Mouse (Mus musculus) layer of hippocampus, adult 11-12 months (tissue): ENCODE results near the gene Stox2.

Experiments used
- DNase-seq: peaks from one replicate; pipeline ENCODE4 v3.0.0; 2022; ENCODE audit warnings: low spot score

The Stox2 gene

DNA sequence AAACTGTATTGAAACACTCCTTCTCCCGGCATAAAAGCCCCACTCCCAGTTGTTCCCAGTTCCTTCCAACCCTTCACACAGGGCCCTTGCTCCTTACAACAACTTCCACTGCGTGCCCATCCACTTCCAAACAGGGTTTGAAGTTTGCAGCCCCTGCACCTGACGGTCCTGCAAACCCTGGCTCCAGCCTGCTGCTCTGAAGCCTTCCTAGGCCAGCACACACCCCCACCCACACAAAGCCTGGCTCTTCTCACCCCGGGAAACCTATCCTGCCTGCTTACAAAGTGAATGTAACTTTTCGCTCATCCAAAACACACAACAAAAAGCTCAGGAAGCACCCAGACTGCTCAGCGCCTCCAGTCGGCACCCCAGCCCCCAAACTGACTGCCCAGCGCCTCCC lies 37.1 kb downstream of the Stox2 start:
- DNase-seq: no peak

DNA sequence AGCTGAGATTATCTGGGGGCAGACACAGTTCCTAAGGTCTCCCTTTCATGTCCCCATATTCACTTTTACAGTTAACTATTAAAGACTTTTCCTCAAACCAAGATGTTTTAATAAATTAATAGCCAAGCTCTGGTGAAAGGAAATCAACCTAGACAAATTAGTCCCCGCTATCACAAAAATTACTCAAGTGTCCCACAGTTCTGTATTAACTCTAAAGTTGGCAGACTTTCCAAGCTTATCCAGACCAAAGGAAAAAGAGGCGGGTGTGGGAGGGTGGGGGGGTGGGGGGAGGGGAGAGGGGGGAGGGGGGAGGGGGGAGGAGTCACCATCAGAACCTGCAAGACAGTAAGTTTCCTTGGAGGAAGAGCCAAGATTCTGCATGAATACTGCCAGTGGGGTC lies 41.3 kb downstream of the Stox2 start:
- no peak for DNase-seq

DNA sequence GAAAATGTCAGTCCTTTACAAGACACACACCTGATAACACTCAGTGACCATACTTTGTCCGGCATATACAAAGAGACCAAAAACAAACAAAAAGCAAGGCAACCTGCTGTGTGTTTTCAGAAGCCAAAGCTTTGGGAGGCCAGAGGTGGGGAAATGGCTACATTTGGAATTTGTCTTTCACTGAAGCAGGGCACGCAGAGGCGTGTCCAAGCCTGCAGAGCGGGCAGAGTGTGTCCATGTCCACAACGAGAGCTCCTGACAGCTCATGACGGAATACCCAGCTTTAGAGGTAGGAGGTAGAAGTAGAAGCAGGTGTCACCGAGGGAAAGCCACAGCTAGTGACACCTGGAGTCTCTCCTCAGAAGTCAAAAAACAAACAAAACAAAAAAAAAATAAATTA lies 53.2 kb downstream of the Stox2 start:
- no peak for DNase-seq

DNA sequence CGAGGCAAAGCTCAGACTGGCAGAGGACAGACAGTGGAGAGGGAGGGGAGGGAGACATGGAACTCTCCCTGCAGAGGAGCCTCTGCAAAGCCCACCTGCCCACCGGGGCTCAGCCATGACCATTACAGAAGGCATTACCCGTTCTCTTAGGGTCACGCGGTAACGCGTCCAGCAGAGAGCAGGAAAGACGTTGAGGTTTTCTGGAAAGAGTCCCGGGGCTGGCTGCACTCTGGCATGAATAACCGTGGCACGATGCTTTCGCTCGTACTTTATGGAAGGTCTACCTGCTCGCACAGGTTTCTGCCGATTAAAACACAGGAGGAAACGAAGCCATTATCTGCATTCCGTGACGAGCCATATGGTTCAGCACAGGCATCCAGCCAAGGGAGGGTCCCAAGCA lies 53.9 kb downstream of the Stox2 start:
- no peak for DNase-seq

DNA sequence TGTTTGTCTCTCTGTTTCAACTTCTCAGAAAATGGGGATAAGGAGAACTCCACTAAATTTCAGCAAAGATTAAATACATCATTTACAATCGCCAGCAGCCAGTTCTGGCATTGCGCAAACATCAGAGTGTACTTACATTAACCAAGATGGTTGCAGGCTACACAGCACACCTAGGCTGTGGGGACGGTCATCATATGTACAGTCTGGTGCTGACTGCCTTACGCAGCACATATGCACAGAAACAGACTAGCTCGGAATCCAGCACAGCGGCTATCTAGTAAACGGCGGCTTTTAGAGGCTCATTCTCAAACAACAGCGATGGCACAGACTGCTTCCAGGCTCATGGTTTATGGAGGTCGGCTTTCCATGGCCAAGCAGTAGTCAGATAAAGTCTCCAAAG lies 54.3 kb downstream of the Stox2 start:
- DNase-seq: no peak

DNA sequence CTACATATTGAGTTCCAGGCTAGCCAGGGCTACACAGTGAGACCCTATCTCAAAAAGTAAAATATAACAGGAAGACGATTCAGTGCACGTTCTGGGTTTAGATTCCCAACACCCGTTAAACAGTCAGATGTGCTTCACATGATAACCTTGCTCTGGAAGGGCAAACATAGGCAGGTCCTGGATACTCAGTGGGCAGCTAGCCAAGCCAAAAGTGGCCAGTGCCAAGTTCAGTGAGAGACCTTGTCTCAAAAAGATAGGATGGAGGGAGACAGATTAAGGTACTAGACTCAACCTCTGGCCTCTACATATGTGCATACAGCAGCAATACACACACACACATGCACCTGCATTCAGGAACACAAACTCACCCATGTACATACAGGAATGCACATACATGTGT lies 56.7 kb downstream of the Stox2 start:
- DNase-seq: no peak

DNA sequence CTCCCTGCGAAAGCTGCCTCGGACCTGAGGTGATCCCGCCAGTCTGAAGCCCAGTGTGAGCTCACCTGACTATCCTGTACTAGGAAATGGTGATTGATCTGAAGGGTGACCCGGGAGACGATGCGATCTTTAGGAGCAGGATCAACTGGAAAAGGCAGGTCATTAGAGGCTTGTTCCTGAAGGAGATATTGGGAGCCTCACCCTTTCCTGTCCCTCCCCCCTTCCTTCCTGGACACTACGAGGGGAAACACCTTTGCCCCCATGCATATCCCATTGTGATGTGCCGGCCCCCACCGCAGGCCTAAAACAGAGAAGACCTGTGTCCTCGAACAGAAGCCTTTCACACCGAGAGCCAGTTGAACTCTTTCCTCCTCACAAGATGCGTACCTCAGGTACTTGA lies 58.0 kb downstream of the Stox2 start:
- DNase-seq: no peak

DNA sequence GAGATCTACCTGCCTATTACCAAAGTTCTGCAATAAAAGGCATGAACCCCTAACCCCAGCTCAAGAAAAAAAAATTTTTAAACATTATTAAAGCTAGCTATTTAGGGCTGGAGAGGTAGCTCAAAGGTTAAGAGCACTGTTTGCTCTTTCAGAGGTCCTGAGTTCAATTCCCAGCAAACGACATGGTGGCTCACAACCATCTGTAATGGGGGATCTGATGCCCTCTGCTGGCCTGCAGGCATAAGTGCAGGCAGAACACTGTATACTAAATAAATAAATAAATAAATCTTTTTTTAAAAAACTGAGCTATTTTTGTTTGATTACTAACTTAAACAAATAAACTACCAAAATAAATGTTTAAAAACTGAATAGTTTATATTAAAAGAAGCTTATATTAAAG lies 60.4 kb downstream of the Stox2 start:
- DNase-seq: no peak

DNA sequence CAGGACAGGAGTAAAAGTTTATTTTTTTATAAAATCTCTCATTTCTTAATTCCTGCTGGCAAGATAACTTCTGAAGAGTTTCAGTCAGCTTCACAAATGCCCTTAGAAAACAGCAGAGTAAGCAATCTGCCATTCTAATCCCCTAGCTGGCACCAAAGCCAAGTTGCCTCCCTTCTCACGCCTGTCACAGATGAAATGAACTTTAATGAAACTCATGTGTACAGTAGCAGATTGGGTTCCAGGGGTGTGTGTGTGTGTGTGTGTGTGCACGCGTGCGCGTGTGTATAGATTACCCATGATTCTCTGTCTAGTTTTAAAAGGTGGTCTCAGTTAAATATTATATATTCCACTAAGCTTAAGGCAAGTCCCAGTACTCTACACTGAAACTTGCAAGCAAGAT lies 62.0 kb downstream of the Stox2 start:
- no peak for DNase-seq

DNA sequence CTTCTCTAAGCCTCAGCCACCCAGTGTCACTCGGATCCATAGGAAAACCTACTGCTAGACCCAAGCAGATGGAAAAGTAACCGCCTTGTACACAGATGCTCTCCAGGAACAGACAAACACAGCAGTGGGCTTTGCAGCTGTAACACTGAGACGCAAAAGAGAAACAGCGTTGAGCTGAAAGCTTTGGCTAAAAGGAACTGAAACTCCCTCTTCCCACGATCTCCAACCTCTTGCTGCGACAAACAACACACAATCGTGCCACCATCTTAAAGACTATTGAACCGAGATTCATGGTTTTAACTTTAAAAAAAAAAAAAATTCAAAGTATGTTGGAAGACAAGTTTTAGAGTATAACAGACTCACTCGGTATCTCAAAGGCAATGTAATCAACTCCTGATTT lies 62.5 kb downstream of the Stox2 start:
- DNase-seq: no peak

DNA sequence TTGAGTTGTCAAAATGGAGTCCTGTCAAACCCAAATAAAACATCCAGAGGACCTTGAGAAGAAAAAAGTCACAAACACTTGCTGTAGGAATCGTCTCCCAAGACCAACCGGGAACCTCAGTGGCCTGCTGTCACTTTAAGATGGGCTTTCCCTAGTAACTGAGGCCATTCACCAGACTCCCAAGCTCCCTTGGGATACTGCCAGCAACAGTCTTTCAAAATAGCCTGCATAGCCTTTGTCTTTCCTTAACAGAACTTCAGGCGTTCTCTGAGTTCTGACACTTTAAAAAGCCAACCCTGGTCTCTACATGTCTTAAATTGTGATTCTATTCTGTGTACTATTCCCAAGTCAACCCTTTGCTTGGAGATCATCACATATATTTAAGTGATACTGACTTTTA lies 64.9 kb downstream of the Stox2 start:
- DNase-seq: peak; percentile 25

DNA sequence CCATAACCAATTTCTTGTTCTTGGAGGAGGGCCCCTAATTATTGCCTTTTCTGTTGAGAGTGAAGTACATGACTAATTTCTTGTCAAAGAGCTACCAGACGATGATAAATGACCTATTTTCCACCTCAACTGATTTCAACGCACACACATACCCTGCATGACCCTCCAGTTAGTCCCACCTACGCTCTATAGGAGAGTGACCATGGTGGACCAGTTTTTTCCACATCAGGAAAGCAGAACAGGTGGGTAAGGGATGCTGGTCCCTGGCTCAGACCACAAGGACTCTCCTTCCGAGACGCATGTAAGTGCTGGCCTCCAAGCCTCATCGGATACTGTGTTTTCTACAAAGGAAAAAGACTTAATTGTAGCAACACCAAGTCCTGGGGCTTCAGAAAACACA lies 65.4 kb downstream of the Stox2 start:
- no peak for DNase-seq

DNA sequence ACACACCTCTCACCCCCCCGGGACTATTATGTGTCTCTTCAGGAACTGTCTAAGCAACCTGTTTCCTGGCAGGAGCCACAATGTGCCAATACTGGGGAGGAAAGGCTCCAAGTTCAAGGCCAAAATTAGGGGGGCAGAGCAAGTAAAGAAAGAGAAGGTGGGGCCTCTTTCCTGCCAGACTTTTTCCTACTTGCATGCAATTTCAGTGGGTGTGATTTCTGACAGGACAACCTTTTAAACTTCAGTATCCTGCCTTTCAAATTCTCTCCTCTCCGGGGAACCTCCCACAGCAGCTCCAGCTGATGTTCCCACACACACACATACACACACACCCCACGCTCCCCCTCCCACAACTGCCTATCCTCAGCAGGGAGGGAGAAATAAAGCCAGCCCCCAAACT lies 66.1 kb downstream of the Stox2 start:
- DNase-seq: no peak

DNA sequence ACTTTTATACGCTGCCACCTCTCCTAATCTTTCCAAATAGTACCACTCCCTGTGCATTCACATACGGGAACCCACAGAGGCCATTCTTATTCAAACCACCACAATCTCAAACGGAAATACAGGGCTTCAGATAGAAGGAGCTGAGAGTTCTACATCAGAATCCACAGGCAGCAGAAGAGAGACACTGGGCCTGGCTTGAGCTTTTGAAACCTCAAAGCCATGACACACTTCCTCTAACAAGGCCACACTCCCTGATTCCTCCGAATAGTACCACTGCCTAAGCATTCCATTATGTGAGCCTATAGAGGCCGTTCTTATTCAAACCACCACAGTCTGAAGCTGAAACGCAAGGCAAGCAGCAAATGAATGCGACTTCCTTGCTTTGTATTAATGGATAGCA lies 69.5 kb downstream of the Stox2 start:
- DNase-seq: no peak

DNA sequence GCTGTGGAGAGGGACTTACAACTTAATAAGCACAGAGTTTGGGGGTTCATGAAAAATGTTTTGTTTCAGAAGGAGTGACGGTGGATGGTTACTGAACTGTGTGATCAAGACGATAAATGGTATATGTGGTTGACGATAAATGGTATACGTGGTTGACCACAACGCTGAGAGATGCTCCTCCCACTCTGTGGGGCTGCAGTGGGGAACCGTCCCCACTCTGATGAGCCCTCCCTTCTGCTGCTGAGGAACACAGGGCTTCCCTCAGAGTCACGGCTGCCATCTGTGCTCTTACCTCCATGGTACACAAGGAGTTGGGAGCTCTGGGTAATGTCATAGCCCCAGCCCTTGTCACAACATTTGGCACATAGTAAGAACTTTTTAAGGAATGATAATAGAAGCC lies 72.4 kb downstream of the Stox2 start:
- no peak for DNase-seq

DNA sequence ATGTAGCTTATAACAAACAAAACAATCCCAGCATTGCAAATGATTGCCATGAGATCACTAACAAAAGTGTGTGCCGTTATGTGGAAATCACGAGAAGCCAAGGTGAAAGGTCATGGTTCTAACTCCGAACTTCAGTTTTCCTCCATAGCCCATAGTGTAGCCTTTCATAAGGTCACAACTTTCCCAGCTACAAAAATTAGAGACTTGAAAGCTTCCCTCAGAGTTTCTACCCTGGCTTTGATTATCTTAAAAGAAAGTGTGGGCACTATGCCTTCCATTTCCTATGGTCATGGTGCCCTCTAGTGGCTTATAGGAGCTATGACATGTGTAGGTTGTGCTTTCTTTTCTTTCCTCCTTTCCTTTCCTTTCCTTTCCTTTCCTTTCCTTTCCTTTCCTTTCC lies 74.6 kb downstream of the Stox2 start:
- no peak for DNase-seq

DNA sequence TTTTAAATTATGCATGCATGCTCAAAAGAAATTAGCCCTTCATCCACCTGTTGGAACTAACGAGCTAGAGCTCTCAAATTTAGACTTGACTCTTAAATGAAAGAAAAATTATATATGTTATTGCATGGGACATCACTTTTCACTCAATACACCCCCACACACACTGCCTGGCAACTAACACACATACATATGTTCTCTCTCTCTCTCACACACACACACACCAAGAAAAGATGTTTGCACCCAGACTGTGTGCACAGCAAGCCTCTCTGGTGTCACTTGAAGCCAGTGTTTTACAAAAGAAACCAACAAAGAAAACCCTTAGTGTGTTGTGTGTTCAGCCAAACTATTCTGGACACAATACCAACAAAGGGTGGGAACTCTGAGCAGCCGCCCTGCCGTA lies 75.1 kb downstream of the Stox2 start:
- DNase-seq: no peak

DNA sequence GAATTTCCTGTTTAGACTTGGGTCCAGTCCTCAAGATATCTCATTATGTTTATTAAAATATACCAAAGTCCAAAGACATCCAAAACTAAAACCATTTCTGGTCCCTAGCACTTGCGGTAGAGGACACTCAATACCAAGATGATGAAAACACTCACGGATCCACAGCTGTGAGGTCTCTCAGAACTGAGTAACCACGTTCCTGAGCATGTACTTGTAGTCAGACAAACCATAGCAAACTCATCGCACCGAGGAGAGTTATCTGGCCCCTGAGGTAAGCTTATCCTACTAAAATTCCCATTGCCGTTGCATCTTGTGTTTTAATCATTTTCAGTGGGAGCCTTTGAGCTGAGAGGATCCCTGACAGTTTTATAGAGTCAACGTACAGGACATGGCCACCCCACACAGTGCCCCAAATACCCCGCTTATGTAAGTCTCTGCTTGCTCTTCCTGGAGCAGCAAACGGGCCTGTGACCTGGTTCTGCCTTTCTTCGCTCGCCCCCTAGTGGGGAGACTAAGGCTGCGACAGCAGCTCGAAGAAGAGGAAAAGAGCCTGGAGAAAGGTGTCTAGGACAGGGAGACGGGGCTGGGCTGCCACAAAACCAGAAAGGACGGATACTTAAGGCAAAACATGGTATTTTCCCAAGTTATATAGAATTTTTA lies 75.6 kb downstream of the Stox2 start:
- peak; percentile 89 for DNase-seq

DNA sequence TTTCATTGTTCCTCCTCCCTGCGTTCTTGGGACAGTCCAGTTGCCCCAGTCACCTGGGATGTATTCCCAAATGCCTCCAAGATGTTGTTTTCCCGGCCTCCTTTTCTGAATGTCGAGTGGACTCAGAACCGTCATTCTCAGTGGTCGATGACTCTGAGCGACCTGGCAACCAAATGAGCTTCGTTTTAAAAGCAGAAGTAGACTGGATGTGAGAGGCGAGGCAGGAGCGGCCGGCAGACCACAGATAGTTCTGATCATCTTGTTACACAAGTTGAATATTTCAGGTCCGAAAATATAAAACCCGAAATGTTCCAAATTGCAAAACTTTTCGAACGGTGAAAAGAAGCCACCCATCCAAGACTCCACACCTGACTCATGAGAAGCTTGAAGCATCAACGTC lies 76.2 kb downstream of the Stox2 start:
- DNase-seq: no peak

DNA sequence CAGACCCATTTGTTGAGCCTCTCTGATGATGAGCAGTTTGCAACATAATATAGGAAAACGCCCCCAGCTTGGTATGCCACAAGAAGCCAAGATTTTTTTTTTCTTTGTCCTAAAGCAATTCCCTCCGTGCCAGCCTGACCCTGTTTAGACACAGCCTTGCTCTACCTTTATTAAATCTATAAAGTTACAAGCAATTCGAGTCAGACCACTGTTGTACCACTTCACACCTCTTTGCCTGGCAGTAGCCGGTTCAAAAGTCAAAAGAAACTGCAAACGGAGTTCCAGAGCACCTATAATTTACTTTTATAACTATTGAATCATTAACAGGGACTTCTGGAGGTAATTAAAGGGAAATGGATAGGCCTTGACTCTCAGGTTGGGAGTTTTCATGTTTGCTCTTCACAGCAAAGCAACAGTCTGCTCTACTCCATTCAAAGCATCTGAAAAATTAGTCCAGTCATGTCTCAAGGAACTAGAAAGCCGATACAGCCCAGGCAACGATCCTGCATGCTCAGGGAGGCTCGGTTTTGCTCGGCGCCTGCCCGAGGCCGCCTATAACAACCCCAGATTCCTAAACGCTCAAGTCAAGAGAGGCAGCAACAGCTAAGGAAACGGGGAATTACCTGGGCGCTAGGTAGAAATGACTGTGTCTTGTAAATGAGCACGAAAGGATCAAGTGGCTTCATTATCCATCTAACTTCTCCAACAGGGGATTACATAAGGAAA lies 77.0 kb downstream of the Stox2 start:
- no peak for DNase-seq

DNA sequence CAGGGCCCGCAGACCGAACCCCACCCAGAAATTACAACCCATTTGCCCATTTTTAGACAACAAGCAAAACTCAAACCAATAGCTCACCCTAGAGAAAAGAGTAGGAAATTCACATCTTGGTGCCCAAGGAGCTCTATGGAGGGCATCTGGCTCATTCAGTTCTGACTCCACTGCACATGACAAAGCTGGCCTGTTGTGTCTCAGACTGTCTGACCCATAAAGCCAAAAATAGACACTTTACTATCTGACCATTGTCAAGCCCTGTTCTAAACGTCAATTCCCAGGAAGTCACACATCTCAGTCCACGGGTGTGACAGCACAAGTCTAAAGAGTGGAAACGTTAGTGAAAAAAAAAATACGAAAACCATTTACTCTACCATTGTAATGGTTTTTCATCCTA lies 79.1 kb downstream of the Stox2 start:
- no peak for DNase-seq

DNA sequence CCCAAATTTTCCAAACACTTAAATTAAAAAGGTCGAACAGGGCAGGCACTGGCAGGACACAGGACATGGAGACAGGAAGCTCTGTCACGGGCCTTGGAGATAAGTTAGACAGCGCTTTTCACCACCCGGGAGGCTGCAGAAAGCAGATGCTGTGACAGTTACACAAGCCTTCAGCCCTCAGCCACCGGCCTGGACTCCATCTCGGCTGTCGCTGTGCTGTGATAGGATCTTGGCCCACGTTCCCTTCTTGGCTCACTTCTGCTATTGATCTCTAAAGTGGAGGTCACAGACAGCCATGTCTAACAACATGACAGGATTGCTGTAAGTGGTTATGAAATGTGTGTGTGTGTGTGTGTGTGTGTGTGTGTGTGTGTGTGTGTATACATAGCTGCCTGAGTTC lies 82.9 kb downstream of the Stox2 start:
- DNase-seq: no peak

DNA sequence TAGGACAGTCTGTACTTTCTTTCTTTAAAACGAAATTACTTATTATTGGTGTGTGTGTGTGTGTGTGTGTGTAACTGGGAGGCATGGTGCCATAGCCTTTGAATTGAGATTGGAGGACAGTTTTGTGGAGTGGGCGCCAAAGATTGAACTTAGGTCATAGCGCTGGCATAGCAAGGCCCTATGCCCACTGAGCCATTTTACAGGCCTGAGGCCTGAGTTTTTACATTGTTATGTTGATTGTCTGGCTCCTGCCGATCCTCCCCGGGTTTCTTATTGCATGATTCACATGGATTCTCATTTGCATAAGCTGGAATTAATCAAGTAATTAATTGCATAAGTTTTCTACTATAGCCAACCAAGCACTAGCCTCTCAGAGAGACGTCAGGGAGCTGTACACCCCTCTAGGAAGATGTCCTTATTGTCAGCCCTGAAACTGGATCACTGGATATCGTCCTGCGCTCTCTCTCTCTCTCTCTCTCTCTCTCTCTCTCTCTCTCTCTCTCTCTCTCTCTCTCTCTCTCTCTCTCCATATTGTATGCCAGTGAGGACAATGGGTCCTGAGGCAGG lies 90.7 kb downstream of the Stox2 start:
- DNase-seq: no peak
